Mouse (Mus musculus) midbrain, embryonic 11.5 days (tissue): Measurements from ENCODE around the gene Kazn. TPM values are rescaled to one million over a fixed set of nuclear protein-coding genes. Genes with fewer than 3 reads are reported as not detected.

ENCODE experiments used
- ATAC-seq: fragments of 200-750 bp; cut with Nextera tagmentation; 2 replicates; pipeline ENCODE4 v1.8.0; 2017; ENCODE audit warnings: moderate TSS enrichment, moderate library complexity; ENCODE audit not compliant: low FRiP score
- DNase-seq: peaks from one replicate; pipeline ENCODE4 v3.0.0; 2015; ENCODE audit warnings: low spot score; ENCODE audit errors: missing footprints
- H3K27ac ChIP-seq: fragments of 300-500 bp; sonication (generic); 2 replicates; pipeline ENCODE4 v1.5.1; 2014; ENCODE audit warnings: low read depth, low read length
- H3K27me3 ChIP-seq: fragments of 300-500 bp; sonication (generic); 2 replicates; pipeline ENCODE4 v1.6.1; 2014; ENCODE audit warnings: mild to moderate bottlenecking, low read length, moderate library complexity, mixed read lengths; ENCODE audit not compliant: control insufficient read depth, insufficient read depth
- H3K36me3 ChIP-seq: fragments of 300-500 bp; sonication (generic); 2 replicates; pipeline ENCODE4 v1.6.1; 2014; ENCODE audit warnings: mild to moderate bottlenecking, low read length, moderate library complexity, mixed read lengths; ENCODE audit not compliant: control insufficient read depth, insufficient read depth
- H3K4me1 ChIP-seq: fragments of 300-500 bp; sonication (generic); 2 replicates; pipeline ENCODE4 v1.6.1; 2014; ENCODE audit warnings: low read length; ENCODE audit not compliant: control insufficient read depth, insufficient read depth
- H3K4me2 ChIP-seq: fragments of 300-500 bp; sonication (generic); 2 replicates; pipeline ENCODE4 v1.6.1; 2014; ENCODE audit warnings: mild to moderate bottlenecking, moderate library complexity
- H3K4me3 ChIP-seq: fragments of 300-500 bp; sonication (generic); 2 replicates; pipeline ENCODE4 v1.5.1; 2014; ENCODE audit warnings: low read depth, low read length
- H3K9ac ChIP-seq: fragments of 300-500 bp; sonication (generic); 2 replicates; pipeline ENCODE4 v1.6.1; 2014; ENCODE audit warnings: low read length
- H3K9me3 ChIP-seq: fragments of 300-500 bp; sonication (generic); 2 replicates; pipeline ENCODE4 v1.6.1; 2016; ENCODE audit warnings: low read length; ENCODE audit not compliant: control insufficient read depth
- WGBS: fragments of 180-500 bp; shearing (Covaris S2); extraction: QIAGEN DNeasy Blood & Tissue Kit; methylation state at CpG from one replicate; pipeline ENCODE4 v1.1.7; 2014; 5-methylcytosine and 5-hydroxymethylcytosine counted together
- polyA plus RNA-seq: library from polyadenylated mRNA; unstranded; fragments of >200 nt; fragmentation: Nextera tagmentation; extraction: Ambion mirVana; gene quantifications from 2 replicates; pipeline ENCODE4 v1.2.1, GENCODE M21; 2014

Kazn gene
- 9.2 and 12.1 TPM in 2 replicates for polyA plus RNA-seq

- 5% methylated on average over 33 of the region's 46 CpGs for WGBS
- no peak within 1 kb of the TSS for H3K27ac ChIP-seq
- peaks cover 6% of the 10 kb centered on the region; the same call in 1 of the 2 replicates for H3K27me3 ChIP-seq
- ATAC-seq (peak; percentile 93), DNase-seq (peak; percentile 99)
- H3K4me2 ChIP-seq = peak within 1 kb of the TSS; percentile 99
- H3K9me3 ChIP-seq = no peaks in the 10 kb centered on the region
- no peaks in the 10 kb centered on the region for H3K36me3 ChIP-seq
- peak within 1 kb of the TSS; percentile 66 for H3K4me3 ChIP-seq
- H3K4me1 ChIP-seq = peaks cover 15% of the 10 kb centered on the region
- peak within 1 kb of the TSS; percentile 72 for H3K9ac ChIP-seq
Observed at GRCm38 (mm10) chr4:142239240-142240126, at the start of gene Kazn. Gene Kazn (minus strand): TSS chr4:142239401.

- Histone ChIP-seq H3K27ac (no peak overlapping the region), H3K4me1 (no peaks in the 10 kb centered on the region), H3K27me3 (no peaks in the 10 kb centered on the region), H3K9me3 (no peaks in the 10 kb centered on the region), H3K9ac (no peak overlapping the region), H3K36me3 (no peaks in the 10 kb centered on the region), H3K4me3 (no peak overlapping the region), H3K4me2 (no peak overlapping the region)
- DNase-seq = no peak
- no peak for ATAC-seq
- 97% methylated on average over 2 of the region's 2 CpGs for WGBS
Observed at GRCm38 (mm10) chr4:142285471-142285870, 46.3 kb upstream of the Kazn start.

- Histone ChIP-seq H3K4me2 (no peak overlapping the region), H3K27me3 (no peaks in the 10 kb centered on the region), H3K4me3 (no peak overlapping the region), H3K9ac (no peak overlapping the region), H3K36me3 (no peaks in the 10 kb centered on the region), H3K9me3 (no peaks in the 10 kb centered on the region), H3K4me1 (no peaks in the 10 kb centered on the region), H3K27ac (no peak overlapping the region)
- no peak for DNase-seq
- no peak for ATAC-seq
- WGBS = 86% methylated on average over 5 of the region's 5 CpGs
Observed at GRCm38 (mm10) chr4:142283867-142284266, 44.7 kb upstream of the Kazn start.

- no peaks in the 10 kb centered on the region for H3K4me1 ChIP-seq
- no peaks in the 10 kb centered on the region for H3K27me3 ChIP-seq
- no peak overlapping the region for H3K9ac ChIP-seq
- WGBS = 90% methylated on average over 6 of the region's 6 CpGs
- no peak overlapping the region for H3K4me3 ChIP-seq
- no peaks in the 10 kb centered on the region for H3K36me3 ChIP-seq
- no peaks in the 10 kb centered on the region for H3K9me3 ChIP-seq
- H3K27ac ChIP-seq = no peak overlapping the region
- no peak overlapping the region for H3K4me2 ChIP-seq
- no peak for DNase-seq
- ATAC-seq = no peak
Observed at GRCm38 (mm10) chr4:142278197-142278575, 39.0 kb upstream of the Kazn start.

- Histone ChIP-seq H3K4me2 (no peak overlapping the region), H3K9ac (no peak overlapping the region), H3K27ac (no peak overlapping the region), H3K4me1 (no peaks in the 10 kb centered on the region), H3K36me3 (no peaks in the 10 kb centered on the region), H3K27me3 (no peaks in the 10 kb centered on the region), H3K9me3 (no peaks in the 10 kb centered on the region), H3K4me3 (no peak overlapping the region)
- DNase-seq = no peak
- WGBS = 51% methylated on average over 20 of the region's 20 CpGs
- ATAC-seq = no peak
Observed at GRCm38 (mm10) chr4:142277481-142278196, 38.4 kb upstream of the Kazn start.

GRCm38 (mm10) chr4:142275242-142275641, 36.0 kb upstream of the Kazn start:
- H3K4me3 ChIP-seq = no peak overlapping the region
- no peak overlapping the region for H3K9ac ChIP-seq
- no peak overlapping the region for H3K27ac ChIP-seq
- no peaks in the 10 kb centered on the region for H3K4me1 ChIP-seq
- no peaks in the 10 kb centered on the region for H3K9me3 ChIP-seq
- H3K4me2 ChIP-seq = no peak overlapping the region
- WGBS = 50% methylated on average over 2 of the region's 2 CpGs
- ATAC-seq (no peak), DNase-seq (no peak)
- H3K36me3 ChIP-seq = no peaks in the 10 kb centered on the region
- H3K27me3 ChIP-seq = no peaks in the 10 kb centered on the region

GRCm38 (mm10) chr4:142274441-142275234, 35.4 kb upstream of the Kazn start:
- H3K9me3 ChIP-seq = no peaks in the 10 kb centered on the region
- 80% methylated on average over 11 of the region's 11 CpGs for WGBS
- no peaks in the 10 kb centered on the region for H3K27me3 ChIP-seq
- no peak overlapping the region for H3K4me3 ChIP-seq
- no peak for DNase-seq
- no peaks in the 10 kb centered on the region for H3K36me3 ChIP-seq
- no peaks in the 10 kb centered on the region for H3K4me1 ChIP-seq
- H3K27ac ChIP-seq = no peak overlapping the region
- H3K9ac ChIP-seq = no peak overlapping the region
- H3K4me2 ChIP-seq = no peak overlapping the region
- ATAC-seq = no peak

GRCm38 (mm10) chr4:142271506-142271905, 32.3 kb upstream of the Kazn start:
- DNase-seq (no peak), ATAC-seq (no peak)
- Histone ChIP-seq H3K36me3 (no peaks in the 10 kb centered on the region), H3K27me3 (no peaks in the 10 kb centered on the region), H3K4me1 (0 out of 2 replicates have a peak, but pooled peaks cover 3% of the 10 kb centered on the region), H3K4me2 (no peak overlapping the region), H3K4me3 (no peak overlapping the region), H3K27ac (no peak overlapping the region), H3K9me3 (peaks cover 2% of the 10 kb centered on the region; the same call in 1 of the 2 replicates), H3K9ac (no peak overlapping the region)
- WGBS = 75% methylated on average over 3 of the region's 3 CpGs
